Mouse (Mus musculus) embryonic facial prominence, embryonic 15.5 days (tissue): Measurements from ENCODE around the gene Psma5. TPM values are rescaled to one million over a fixed set of nuclear protein-coding genes. Genes with fewer than 3 reads are reported as not detected.

ENCODE experiments used
- polyA plus RNA-seq: library from polyadenylated mRNA; unstranded; fragments of >200 nt; fragmentation: Nextera tagmentation; extraction: Ambion mirVana; gene quantifications from 2 replicates; pipeline ENCODE4 v1.2.1, GENCODE M21; 2015

The Psma5 gene
- polyA plus RNA-seq, 1 experiment from 2014 or later = 263 TPM

Other genes starting within 250 kb of the Psma5 start
- gene Gstm1, start 239.0 kb upstream of the Psma5 start, polyA plus RNA-seq = 178 and 220 TPM in 2 replicates
- gene Gstm4, start 212.0 kb upstream of the Psma5 start, polyA plus RNA-seq = 12.7 and 15.3 TPM in 2 replicates
- gene Ampd2, start 170.3 kb upstream of the Psma5 start, polyA plus RNA-seq = 44.3 and 44.9 TPM in 2 replicates
- 0.39 and 0.61 TPM in 2 replicates for gene Gnat2, start 164.1 kb upstream of the Psma5 start, polyA plus RNA-seq
- 154 and 161 TPM in 2 replicates for gene Gnai3, start 110.8 kb upstream of the Psma5 start, polyA plus RNA-seq
- 0.11 and 0.25 TPM in 2 replicates for gene Gpr61, start 102.0 kb upstream of the Psma5 start, polyA plus RNA-seq
- gene Amigo1, start 70.6 kb upstream of the Psma5 start, polyA plus RNA-seq = 6.3 and 6.8 TPM in 2 replicates
- 2.8 and 3.0 TPM in 2 replicates for gene Cyb561d1, start 55.7 kb upstream of the Psma5 start, polyA plus RNA-seq
- 18.4 and 20.4 TPM in 2 replicates for gene Atxn7l2, start 46.0 kb upstream of the Psma5 start, polyA plus RNA-seq
- 2.7 and 3.3 TPM in 2 replicates for gene Sypl2, start 30.3 kb upstream of the Psma5 start, polyA plus RNA-seq
- gene Sort1, start 27.2 kb downstream of the Psma5 start, polyA plus RNA-seq = 13.4 and 13.9 TPM in 2 replicates
- 0.12 TPM in 1 of 2 replicates, not detected in the other for gene Mybphl, start 108.0 kb downstream of the Psma5 start, polyA plus RNA-seq
- gene Psrc1, start 126.9 kb downstream of the Psma5 start, polyA plus RNA-seq = 41.7 TPM in 2 replicates
- 20.1 and 20.7 TPM in 2 replicates for gene Celsr2, start 158.6 kb downstream of the Psma5 start, polyA plus RNA-seq
- 117 and 120 TPM in 2 replicates for gene Sars, start 188.3 kb downstream of the Psma5 start, polyA plus RNA-seq